Mouse (Mus musculus) CH12.LX (cell line): Measurements from ENCODE around the gene Vmn1r82. TPM values are rescaled to one million over a fixed set of nuclear protein-coding genes. Genes with fewer than 3 reads are reported as not detected.

Source experiments
- DNase-seq: peaks from one replicate; pipeline ENCODE4 v3.0.0-alpha.2; 2013; ENCODE audit errors: extremely low read depth
- H3K27ac ChIP-seq: 2 replicates; pipeline ENCODE4 v1.5.1; 2012; ENCODE audit warnings: low read depth, mild to moderate bottlenecking, control low read depth, moderate library complexity; ENCODE audit not compliant: insufficient read depth
- H3K27me3 ChIP-seq: replicated peaks from 2 replicates; pipeline ENCODE3; 2012; ENCODE audit warnings: inconsistent platforms
- H3K36me3 ChIP-seq, 2 experiments: replicated peaks in 1 of 2; 2 replicates each; pipeline versions ENCODE3 to v1.6.1; 2012; ENCODE audit warnings: inconsistent platforms in 1 of 2, low read length in 1 of 2, mild to moderate bottlenecking in 1 of 2, mixed read lengths in 1 of 2, moderate library complexity in 1 of 2; ENCODE audit not compliant: control insufficient read depth in 1 of 2, insufficient read depth in 1 of 2
- H3K4me1 ChIP-seq, 2 experiments: 2 replicates each; pipeline ENCODE4 v1.6.1; 2012; ENCODE audit warnings: inconsistent platforms in 1 of 2, moderate library complexity in 1 of 2; ENCODE audit not compliant: insufficient read depth in 2 of 2, control insufficient read depth in 1 of 2
- H3K4me2 ChIP-seq: 2 replicates; pipeline ENCODE4 v1.6.1; 2012; ENCODE audit warnings: low read depth, mild to moderate bottlenecking, control low read depth; ENCODE audit not compliant: poor library complexity, insufficient read depth, severe bottlenecking
- H3K4me3 ChIP-seq, 3 experiments: fragments of 150-350 bp in 1 of 3; sonication (generic) in 1 of 3; replicated peaks in 1 of 3; 2 replicates each; pipeline versions ENCODE3 to v1.5.1; 2011 to 2012; ENCODE audit warnings: low read depth in 2 of 3, low read length in 2 of 3, mild to moderate bottlenecking in 2 of 3, moderate library complexity in 2 of 3, control low read depth in 1 of 3, improper control_type of control experiment in 1 of 3, inconsistent platforms in 1 of 3, mixed read lengths in 1 of 3; ENCODE audit not compliant: poor library complexity in 1 of 3
- H3K79me2 ChIP-seq: replicated peaks from 2 replicates; pipeline ENCODE4 v1.6.1; 2012; ENCODE audit warnings: mild to moderate bottlenecking, moderate library complexity; ENCODE audit not compliant: control insufficient read depth, poor library complexity, insufficient read depth, severe bottlenecking; ENCODE audit errors: extremely low read depth
- H3K9ac ChIP-seq: 2 replicates; pipeline ENCODE4 v1.6.1; 2012; ENCODE audit warnings: low read depth, mild to moderate bottlenecking, control low read depth, moderate library complexity; ENCODE audit not compliant: insufficient read depth
- H3K9me3 ChIP-seq: replicated peaks from 2 replicates; pipeline ENCODE3; 2012; ENCODE audit warnings: low read length, inconsistent platforms, mixed read lengths
- ELF1 ChIP-seq: IDR thresholded peaks from 2 replicates; pipeline ENCODE4 v1.6.1; 2014; ENCODE audit warnings: low read depth, mild to moderate bottlenecking, inconsistent platforms, low read length, improper control_type of control experiment
- HCFC1 ChIP-seq: IDR thresholded peaks from 2 replicates; pipeline ENCODE4 v1.6.1; 2012; ENCODE audit warnings: low read depth, mild to moderate bottlenecking, inconsistent platforms, low read length, improper control_type of control experiment
- JUND ChIP-seq: conservative IDR thresholded peaks from 2 replicates; pipeline ENCODE4 v1.6.1; 2011; ENCODE audit warnings: low read depth, low read length, improper control_type of control experiment
- RAD21 ChIP-seq: IDR thresholded peaks from 2 replicates; pipeline ENCODE4 v1.6.1; 2011; ENCODE audit warnings: low read depth, mild to moderate bottlenecking, low read length, improper control_type of control experiment, moderate library complexity
- USF1 ChIP-seq: IDR thresholded peaks from 2 replicates; pipeline ENCODE4 v1.6.1; 2014; ENCODE audit warnings: low read depth, mild to moderate bottlenecking, inconsistent platforms, low read length, improper control_type of control experiment
- ZMIZ1 ChIP-seq: IDR thresholded peaks from 2 replicates; pipeline ENCODE4 v1.6.1; 2012; ENCODE audit warnings: low read depth, mild to moderate bottlenecking, inconsistent platforms, low read length, improper control_type of control experiment
- dilution Hi-C: fragments of 300-500 bp; cut with MboI; formaldehyde crosslinking; loops from 2 replicates; pipeline ENCODE4 v1.14.3; 2020; ENCODE audit warnings: low sequenced_read_pairs; ENCODE audit not compliant: extremely low pct_unique_long_range_greater_than_20kb, extremely low pct_ligation_motif_present
- in situ Hi-C: fragments of 300-500 bp; cut with MboI; formaldehyde crosslinking; loops from 3 replicates; pipeline ENCODE4 v1.14.3; 2019; ENCODE audit warnings: low sequenced_read_pairs, low pct_ligation_motif_present, low pct_unique_long_range_greater_than_20kb, mixed read lengths
- polyA plus RNA-seq: library from polyadenylated mRNA; unstranded; fragments of >175 nt; gene quantifications from 2 replicates; pipeline ENCODE4 v1.2.1, GENCODE M21; 2012; ENCODE audit warnings: low read depth; ENCODE audit not compliant: insufficient read length
- total RNA-seq, 2 experiments: library from RNA; depleted of rRNA; stranded (reverse); fragments of 300-350 nt in 1 of 2; fragments of >200 nt in 1 of 2; gene quantifications; 2 replicates each; pipeline ENCODE4 v1.2.3; 2012 to 2014

Vmn1r82 gene
- total and polyA plus RNA-seq, 3 experiments: not detected

DNA sequence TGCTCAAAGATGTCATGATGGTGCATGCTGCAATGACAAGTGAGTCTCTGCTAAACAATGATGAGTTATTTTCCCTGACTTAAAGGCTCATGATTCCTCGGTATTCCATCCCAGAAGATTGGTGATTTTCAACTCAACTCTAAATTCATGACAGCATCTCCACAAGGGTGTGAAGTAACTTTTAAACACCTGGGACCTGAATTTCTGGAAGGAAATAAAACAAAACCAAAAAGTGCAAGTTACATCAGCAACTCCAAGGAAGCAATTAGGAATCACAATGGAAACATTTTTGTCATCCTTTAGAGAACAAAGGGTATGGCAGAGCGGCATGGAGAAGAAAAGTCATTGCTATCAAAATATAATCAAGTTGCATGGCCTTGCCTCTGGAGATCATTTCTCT lies 29.2 kb downstream of the Vmn1r82 start, which contains the start of gene Vmn1r83:
Gene Vmn1r83, minus strand, starts transcription at position 101 of the 400 bp plus-strand sequence.
- no peak within 1 kb of the TSS for H3K4me2 ChIP-seq
- in situ Hi-C loops (no loop called here), dilution Hi-C loops (no loop called here)
- DNase-seq: no peak
- H3K36me3 ChIP-seq: no peaks in the 10 kb centered on the region
- no peak within 1 kb of the TSS for H3K9ac ChIP-seq
- TF ChIP-seq JUND: no peak
- TF ChIP-seq USF1: no peak
- no peak for TF ChIP-seq RAD21
- no peak for TF ChIP-seq ELF1
- TF ChIP-seq HCFC1: no peak
- no peak for TF ChIP-seq ZMIZ1
- H3K27me3 ChIP-seq: no peaks in the 10 kb centered on the region
- no peak within 1 kb of the TSS for H3K27ac ChIP-seq
- H3K79me2 ChIP-seq: no peaks in the 10 kb centered on the region
- no peak within 1 kb of the TSS for H3K4me3 ChIP-seq
- H3K4me1 ChIP-seq: no peaks in the 10 kb centered on the region
- no peaks in the 10 kb centered on the region for H3K9me3 ChIP-seq

Other genes starting within 250 kb of the Vmn1r82 start
- not detected in 2 replicates for gene Vmn1r78, start 150.2 kb upstream of the Vmn1r82 start, total RNA-seq (2012; rRNA removed)
- gene Vmn1r78, start 150.2 kb upstream of the Vmn1r82 start, total RNA-seq (2014; rRNA removed): not detected in 2 replicates
- not detected in 2 replicates for gene Vmn1r78, start 150.2 kb upstream of the Vmn1r82 start, polyA plus RNA-seq
- not detected in 2 replicates for gene Vmn1r79, start 129.2 kb upstream of the Vmn1r82 start, total RNA-seq (2012; rRNA removed)
- not detected in 2 replicates for gene Vmn1r79, start 129.2 kb upstream of the Vmn1r82 start, total RNA-seq (2014; rRNA removed)
- not detected in 2 replicates for gene Vmn1r79, start 129.2 kb upstream of the Vmn1r82 start, polyA plus RNA-seq
- gene Vmn1r80, start 111.1 kb upstream of the Vmn1r82 start, total RNA-seq (2012; rRNA removed): not detected in 2 replicates
- not detected in 2 replicates for gene Vmn1r80, start 111.1 kb upstream of the Vmn1r82 start, total RNA-seq (2014; rRNA removed)
- not detected in 2 replicates for gene Vmn1r80, start 111.1 kb upstream of the Vmn1r82 start, polyA plus RNA-seq
- gene Vmn1r81, start 32.2 kb upstream of the Vmn1r82 start, total RNA-seq (2012; rRNA removed): not detected in 2 replicates
- gene Vmn1r81, start 32.2 kb upstream of the Vmn1r82 start, total RNA-seq (2014; rRNA removed): not detected in 2 replicates
- not detected in 2 replicates for gene Vmn1r81, start 32.2 kb upstream of the Vmn1r82 start, polyA plus RNA-seq
- gene Vmn1r83, start 29.1 kb downstream of the Vmn1r82 start, total RNA-seq (2012; rRNA removed): not detected in 2 replicates
- gene Vmn1r83, start 29.1 kb downstream of the Vmn1r82 start, total RNA-seq (2014; rRNA removed): not detected in 2 replicates
- gene Vmn1r83, start 29.1 kb downstream of the Vmn1r82 start, polyA plus RNA-seq: not detected in 2 replicates
- gene Vmn1r84, start 68.8 kb downstream of the Vmn1r82 start, total RNA-seq (2012; rRNA removed): not detected in 2 replicates
- gene Vmn1r84, start 68.8 kb downstream of the Vmn1r82 start, total RNA-seq (2014; rRNA removed): not detected in 2 replicates
- not detected in 2 replicates for gene Vmn1r84, start 68.8 kb downstream of the Vmn1r82 start, polyA plus RNA-seq
- gene Zfp551, start 122.3 kb downstream of the Vmn1r82 start, total RNA-seq (2012; rRNA removed): 1.9 and 2.0 TPM in 2 replicates
- gene Zfp551, start 122.3 kb downstream of the Vmn1r82 start, total RNA-seq (2014; rRNA removed): 0.42 and 0.94 TPM in 2 replicates
- gene Zfp551, start 122.3 kb downstream of the Vmn1r82 start, polyA plus RNA-seq: 0.71 and 0.80 TPM in 2 replicates
- gene Zfp606, start 177.9 kb downstream of the Vmn1r82 start, total RNA-seq (2012; rRNA removed): 5.0 and 5.4 TPM in 2 replicates
- gene Zfp606, start 177.9 kb downstream of the Vmn1r82 start, total RNA-seq (2014; rRNA removed): 5.7 and 5.8 TPM in 2 replicates
- 1.7 and 2.1 TPM in 2 replicates for gene Zfp606, start 177.9 kb downstream of the Vmn1r82 start, polyA plus RNA-seq
- not detected in 2 replicates for gene 2900092C05Rik, start 212.1 kb downstream of the Vmn1r82 start, total RNA-seq (2012; rRNA removed)
- gene 2900092C05Rik, start 212.1 kb downstream of the Vmn1r82 start, total RNA-seq (2014; rRNA removed): not detected in 2 replicates
- not detected in 2 replicates for gene 2900092C05Rik, start 212.1 kb downstream of the Vmn1r82 start, polyA plus RNA-seq